Mouse (Mus musculus) lung, postnatal 0 days (tissue): ENCODE data around the gene Runx2.

Experiments used
- CTCF ChIP-seq: IDR thresholded peaks from 2 replicates; pipeline ENCODE4 v1.5.1; 2016; ENCODE audit warnings: antibody characterized with exemption, mild to moderate bottlenecking
- EP300 ChIP-seq: IDR thresholded peaks from 2 replicates; pipeline ENCODE4 v1.6.1; 2016; ENCODE audit warnings: antibody characterized with exemption, mild to moderate bottlenecking, control low read depth

DNA sequence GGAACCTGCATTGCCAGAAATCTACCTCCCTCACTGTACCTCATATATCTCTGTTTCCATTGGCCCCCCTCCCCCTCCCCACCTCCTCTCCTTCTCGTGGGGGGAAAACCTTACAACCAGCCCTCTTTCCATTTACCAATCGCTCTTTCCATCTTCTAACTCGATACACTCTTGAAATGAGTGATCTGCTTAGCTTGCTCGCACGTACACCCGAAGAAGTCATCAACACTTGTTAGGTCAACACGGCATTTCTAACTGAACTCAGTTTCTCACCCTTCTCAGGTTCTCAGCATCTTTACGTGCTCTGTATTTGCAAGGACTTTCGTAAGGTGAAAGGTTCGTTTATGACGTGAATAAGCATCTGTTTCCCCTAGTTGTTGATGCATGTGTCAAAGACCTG lies 48.3 kb downstream of the Runx2 start:
- TF ChIP-seq CTCF (no peak), EP300 (no peak)
